Mouse (Mus musculus) midbrain, embryonic 16.5 days (tissue): ENCODE data around the gene Vax1. TPM values are rescaled to one million over a fixed set of nuclear protein-coding genes. Genes with fewer than 3 reads are reported as not detected.
A peak's percentile ranks its signal among the peaks of the same experiment; 100 is the strongest.

ENCODE experiments used
- ATAC-seq: fragments of 200-750 bp; cut with Nextera tagmentation; 2 replicates; pipeline ENCODE4 v1.8.0; 2017; ENCODE audit warnings: moderate TSS enrichment
- H3K27ac ChIP-seq: fragments of 300-500 bp; sonication (generic); 2 replicates; pipeline ENCODE4 v1.5.1; 2014; ENCODE audit warnings: mild to moderate bottlenecking, low read length, mixed read lengths
- H3K27me3 ChIP-seq: fragments of 300-500 bp; sonication (generic); 2 replicates; pipeline ENCODE4 v1.6.1; 2014; ENCODE audit warnings: low read depth, low read length, mixed read lengths; ENCODE audit not compliant: control insufficient read depth, insufficient read depth
- H3K36me3 ChIP-seq: fragments of 300-500 bp; sonication (generic); 2 replicates; pipeline ENCODE4 v1.6.1; 2014; ENCODE audit warnings: mild to moderate bottlenecking, low read length, moderate library complexity, mixed read lengths; ENCODE audit not compliant: control insufficient read depth, insufficient read depth
- H3K4me1 ChIP-seq: fragments of 300-500 bp; sonication (generic); 2 replicates; pipeline ENCODE4 v1.6.1; 2014; ENCODE audit warnings: mild to moderate bottlenecking, low read length, mixed read lengths; ENCODE audit not compliant: control insufficient read depth, insufficient read depth
- H3K4me2 ChIP-seq: fragments of 300-500 bp; sonication (generic); 2 replicates; pipeline ENCODE4 v1.6.1; 2014; ENCODE audit warnings: mild to moderate bottlenecking, low read length, mixed read lengths
- H3K4me3 ChIP-seq: fragments of 300-500 bp; sonication (generic); 2 replicates; pipeline ENCODE4 v1.5.1; 2014; ENCODE audit warnings: low read depth, mild to moderate bottlenecking, low read length, moderate library complexity, mixed read lengths
- H3K9ac ChIP-seq: fragments of 300-500 bp; sonication (generic); 2 replicates; pipeline ENCODE4 v1.6.1; 2014; ENCODE audit warnings: low read depth, low read length, mixed read lengths
- H3K9me3 ChIP-seq: fragments of 300-500 bp; sonication (generic); replicated peaks from 2 replicates; pipeline ENCODE4 v1.6.1; 2014; ENCODE audit warnings: mild to moderate bottlenecking, low read length, mixed read lengths; ENCODE audit not compliant: control insufficient read depth, poor library complexity, severe bottlenecking
- WGBS: fragments of 180-500 bp; shearing (Covaris S2); extraction: QIAGEN DNeasy Blood & Tissue Kit; methylation state at CpG from one replicate; pipeline ENCODE4 v1.1.7; 2014; 5-methylcytosine and 5-hydroxymethylcytosine counted together
- polyA plus RNA-seq: library from polyadenylated mRNA; unstranded; fragments of >200 nt; fragmentation: Nextera tagmentation; extraction: Ambion mirVana; gene quantifications from 2 replicates; pipeline ENCODE4 v1.2.1, GENCODE M21; 2015

Vax1 gene
- polyA plus RNA-seq: 0.36 and 0.41 TPM in 2 replicates

DNA sequence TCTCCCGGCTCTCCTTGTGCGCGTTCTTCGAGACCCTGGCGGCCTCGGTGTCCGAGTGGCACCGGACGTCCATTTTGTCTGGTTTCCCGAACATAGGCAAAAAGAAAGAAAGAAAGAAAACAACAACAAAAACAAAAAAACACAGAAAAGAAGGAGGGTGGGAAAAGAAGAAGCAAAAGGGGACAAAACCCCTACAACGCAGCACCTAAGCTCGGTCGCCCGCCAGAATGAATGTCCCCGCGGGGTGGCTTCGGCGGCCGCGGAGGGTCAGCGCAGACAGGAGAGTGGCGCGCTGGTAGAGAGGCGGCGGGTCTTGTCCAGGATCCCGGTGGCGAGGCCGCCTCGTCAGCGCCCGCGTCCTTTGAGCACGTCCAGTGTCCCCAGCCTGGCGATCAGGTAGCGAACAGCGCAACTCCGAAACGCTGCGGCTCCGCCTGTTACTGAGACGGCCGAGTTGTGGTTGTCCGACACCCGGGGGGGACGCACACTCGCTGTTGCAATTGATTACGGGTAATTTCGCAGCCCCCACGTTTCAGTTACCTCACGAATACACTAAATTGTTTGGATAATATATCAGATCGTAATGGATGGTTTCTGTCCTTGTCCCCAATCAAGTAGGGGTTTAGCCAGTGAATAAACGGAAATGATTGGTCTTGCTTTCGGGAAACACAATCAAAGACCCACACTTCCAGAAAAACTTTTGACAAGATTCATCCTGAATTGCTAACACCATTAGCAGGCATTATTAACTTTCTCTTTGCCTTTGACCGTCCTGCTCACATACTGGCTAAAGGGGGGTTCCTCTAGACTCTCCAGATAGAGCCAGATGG lies at the start of gene Vax1:
Vax1 (minus strand) TSS at position 121 of the 830 bp plus-strand sequence.
- under 1% methylated on average over 54 of the region's 54 CpGs for WGBS
- Histone ChIP-seq H3K27ac (peak within 1 kb of the TSS; percentile 61), H3K27me3 (peaks cover 44% of the 10 kb centered on the region), H3K4me2 (peak within 1 kb of the TSS; percentile 35), H3K36me3 (no peaks in the 10 kb centered on the region), H3K4me1 (peaks cover 14% of the 10 kb centered on the region), H3K9ac (peak within 1 kb of the TSS; percentile 20; the same call in 1 of the 2 replicates), H3K4me3 (peak within 1 kb of the TSS; percentile 28), H3K9me3 (no peaks in the 10 kb centered on the region)
- no peak for ATAC-seq

DNA sequence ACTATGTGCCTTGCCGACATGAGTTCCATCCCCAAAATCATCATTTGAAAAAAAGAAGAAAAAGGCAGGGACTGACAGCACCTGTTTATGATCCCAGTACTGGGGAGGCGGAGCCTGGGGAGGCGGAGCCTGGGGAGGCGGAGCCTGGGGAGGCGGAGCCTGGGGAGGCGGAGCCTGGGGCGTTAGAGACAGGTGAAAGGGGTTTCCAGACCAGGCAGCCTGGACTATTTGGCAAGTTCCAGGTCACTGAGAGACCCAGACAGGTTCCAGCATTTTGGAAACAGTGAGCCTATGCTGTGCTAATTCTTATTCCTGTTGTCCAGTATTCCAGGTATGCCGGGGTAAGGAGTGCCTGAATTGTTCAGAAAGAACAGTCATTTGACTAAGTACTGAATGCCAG lies 49.1 kb upstream of the Vax1 start, which contains the start of gene Kcnk18:
Kcnk18 (plus strand) TSS at position 224 of the 400 bp plus-strand sequence.
- no peak for ATAC-seq
- peaks cover 4% of the 10 kb centered on the region; the same call in 1 of the 2 replicates for H3K27me3 ChIP-seq
- WGBS: 84% methylated on average over 8 of the region's 8 CpGs

GRCm38 (mm10) chr19:59216891-59217290 lies 47.0 kb upstream of the Vax1 start:
- Histone ChIP-seq H3K9me3 (no peaks in the 10 kb centered on the region), H3K27ac (no peak overlapping the region), H3K27me3 (peaks cover 4% of the 10 kb centered on the region), H3K36me3 (no peaks in the 10 kb centered on the region), H3K4me3 (no peak overlapping the region), H3K4me1 (no peaks in the 10 kb centered on the region), H3K9ac (no peak overlapping the region), H3K4me2 (no peak overlapping the region)
- whole genome bisulfite sequencing: 84% methylated on average over 3 of the region's 3 CpGs
- no peak for ATAC-seq

More for the DNA sequence above, 49.1 kb upstream of the Vax1 start, which contains the start of gene Kcnk18:
- H3K4me3 ChIP-seq: no peak within 1 kb of the TSS
- no peaks in the 10 kb centered on the region for H3K4me1 ChIP-seq
- H3K9ac ChIP-seq: no peak within 1 kb of the TSS
- H3K27ac ChIP-seq: no peak within 1 kb of the TSS
- no peaks in the 10 kb centered on the region for H3K36me3 ChIP-seq
- no peaks in the 10 kb centered on the region for H3K9me3 ChIP-seq
- no peak within 1 kb of the TSS for H3K4me2 ChIP-seq

- H3K36me3 ChIP-seq: no peaks in the 10 kb centered on the region
- 71% methylated on average over 2 of the region's 2 CpGs for WGBS
- H3K4me1 ChIP-seq: no peaks in the 10 kb centered on the region
- no peak for ATAC-seq
- H3K27me3 ChIP-seq: peaks cover 4% of the 10 kb centered on the region; the same call in 1 of the 2 replicates
- no peaks in the 10 kb centered on the region for H3K9me3 ChIP-seq
- no peak overlapping the region for H3K4me3 ChIP-seq
- H3K27ac ChIP-seq: no peak overlapping the region
- no peak overlapping the region for H3K4me2 ChIP-seq
- no peak overlapping the region for H3K9ac ChIP-seq
Measured at GRCm38 (mm10) chr19:59208986-59209385, 39.1 kb upstream of the Vax1 start.

DNA sequence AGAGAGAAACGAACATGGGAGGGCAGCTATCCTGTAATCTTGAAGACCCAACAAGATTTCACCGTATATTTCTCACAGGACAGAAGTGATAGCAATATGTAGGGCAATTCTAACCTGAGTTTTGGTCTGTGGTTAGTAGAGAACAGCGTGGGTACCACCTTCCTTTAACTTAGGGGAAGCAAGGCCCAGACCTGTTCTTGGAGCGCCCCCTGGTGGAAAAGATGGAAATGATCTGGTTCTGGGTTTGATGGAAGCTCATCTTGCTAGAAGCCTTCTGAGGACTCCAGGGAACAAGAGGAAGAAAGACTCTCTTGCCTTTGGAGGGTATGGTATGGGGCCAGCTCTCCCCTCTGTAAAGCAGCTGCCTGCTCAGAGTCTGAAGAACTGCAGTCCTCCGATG lies 38.6 kb upstream of the Vax1 start:
- Histone ChIP-seq H3K9ac (no peak overlapping the region), H3K4me2 (no peak overlapping the region), H3K4me3 (no peak overlapping the region), H3K4me1 (no peaks in the 10 kb centered on the region), H3K27me3 (peaks cover 4% of the 10 kb centered on the region; the same call in 1 of the 2 replicates), H3K27ac (no peak overlapping the region), H3K36me3 (no peaks in the 10 kb centered on the region), H3K9me3 (no peaks in the 10 kb centered on the region)
- no peak for ATAC-seq
- 28% methylated on average over 5 of the region's 5 CpGs for WGBS

DNA sequence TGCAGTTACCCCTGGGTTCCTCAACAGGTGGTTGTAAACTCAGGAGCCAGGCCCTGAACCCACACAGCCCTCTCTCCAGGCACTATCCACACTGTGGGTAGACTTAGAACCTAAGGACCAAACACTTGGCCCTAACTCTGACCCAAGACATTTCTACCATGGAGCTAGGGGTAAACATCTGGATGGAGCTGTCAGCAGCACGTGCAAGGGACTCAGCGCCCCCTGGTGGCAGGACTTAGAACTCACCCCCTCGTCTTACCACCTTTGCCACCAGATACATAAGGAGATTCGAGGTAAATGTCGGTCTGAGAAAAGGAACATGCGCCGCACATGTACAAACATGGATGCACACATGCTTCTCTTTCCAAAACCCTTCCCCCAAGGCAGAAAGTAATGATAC lies 28.3 kb upstream of the Vax1 start:
- Histone ChIP-seq H3K9ac (no peak overlapping the region), H3K4me1 (peaks cover 2% of the 10 kb centered on the region; the same call in 1 of the 2 replicates), H3K27me3 (peaks cover 30% of the 10 kb centered on the region), H3K27ac (no peak overlapping the region), H3K4me3 (no peak overlapping the region), H3K36me3 (no peaks in the 10 kb centered on the region), H3K9me3 (no peaks in the 10 kb centered on the region), H3K4me2 (no peak overlapping the region)
- ATAC-seq: no peak
- WGBS: 35% methylated on average over 7 of the region's 7 CpGs

GRCm38 (mm10) chr19:59196111-59196666 lies 26.3 kb upstream of the Vax1 start:
- peaks cover 43% of the 10 kb centered on the region for H3K27me3 ChIP-seq
- 3% methylated on average over 15 of the region's 15 CpGs for WGBS
- H3K4me1 ChIP-seq: peaks cover 2% of the 10 kb centered on the region; the same call in 1 of the 2 replicates
- no peaks in the 10 kb centered on the region for H3K9me3 ChIP-seq
- no peaks in the 10 kb centered on the region for H3K36me3 ChIP-seq
- no peak overlapping the region for H3K4me3 ChIP-seq
- ATAC-seq: no peak
- no peak overlapping the region for H3K9ac ChIP-seq
- H3K27ac ChIP-seq: no peak overlapping the region
- no peak overlapping the region for H3K4me2 ChIP-seq

GRCm38 (mm10) chr19:59195181-59195770 lies 25.4 kb upstream of the Vax1 start:
- WGBS: 7% methylated on average over 9 of the region's 9 CpGs
- Histone ChIP-seq H3K4me2 (no peak overlapping the region), H3K27me3 (peaks cover 50% of the 10 kb centered on the region), H3K4me1 (peaks cover 2% of the 10 kb centered on the region; the same call in 1 of the 2 replicates), H3K9ac (no peak overlapping the region), H3K9me3 (no peaks in the 10 kb centered on the region), H3K4me3 (no peak overlapping the region), H3K36me3 (no peaks in the 10 kb centered on the region), H3K27ac (no peak overlapping the region)
- no peak for ATAC-seq
